Mouse (Mus musculus): ENCODE measurements at regions not wholly inside any gene's neighbourhood (a gene's known extent, or its start where the extent isn't known, plus 50 kb on each side); places are given as distances from the start of the nearest gene placed in this dataset.

DNA sequence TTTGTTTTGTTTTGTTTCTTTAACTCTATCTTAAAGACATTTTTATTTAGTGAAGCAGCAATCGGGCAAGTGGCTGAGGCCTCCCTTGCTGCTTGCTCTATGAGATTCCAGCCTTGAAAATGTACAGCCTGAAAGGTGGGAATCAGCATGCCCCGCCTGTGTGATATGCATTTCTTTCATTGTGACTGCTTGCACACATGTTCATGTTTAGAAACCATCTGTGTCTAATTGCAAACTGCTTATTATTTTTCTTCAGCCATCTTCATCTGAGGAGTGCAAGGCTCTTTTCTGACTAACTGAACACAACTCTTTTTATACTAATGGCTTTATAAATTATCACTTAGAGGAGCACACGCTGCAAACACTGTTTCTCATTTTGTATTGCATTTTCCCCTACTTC, 449.0 kb upstream of the Sptlc3 start:
- no peak overlapping the region for H3K27ac ChIP-seq
- intact Hi-C loops (cut with DNase I): no loop called here
- H3K4me3 ChIP-seq: no peak overlapping the region
- no peak for DNase-seq (ENCODE audit: extremely low spot score in 1 of 2, low spot score in 2 of 2)
- no peak for TF ChIP-seq CTCF (IDR thresholded peaks at IDR 0.05)

DNA sequence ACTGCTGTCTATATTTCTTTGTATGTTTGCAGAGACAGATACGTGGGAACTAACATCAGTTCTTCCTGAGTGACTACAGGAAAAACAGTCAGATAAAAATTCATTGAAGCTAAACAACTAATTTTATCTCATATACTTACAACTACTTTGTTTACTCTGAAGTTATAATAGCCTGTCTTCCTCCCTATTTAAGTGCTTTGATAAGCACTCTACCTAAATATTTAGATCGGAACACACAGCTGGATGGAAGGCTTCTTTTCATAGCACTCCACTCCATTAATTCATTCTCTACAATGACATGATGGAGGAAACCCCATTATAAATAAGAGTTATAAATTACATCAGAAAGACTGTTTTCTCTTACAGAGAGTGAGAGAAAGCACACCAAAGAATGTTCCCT, 438.5 kb upstream of the Sptlc3 start:
- H3K4me3 ChIP-seq: no peak overlapping the region
- intact Hi-C loops (cut with DNase I): no loop called here
- TF ChIP-seq CTCF (IDR thresholded peaks at IDR 0.05): no peak
- no peak overlapping the region for H3K27ac ChIP-seq
- DNase-seq (ENCODE audit: extremely low spot score in 1 of 2, low spot score in 2 of 2): no peak

DNA sequence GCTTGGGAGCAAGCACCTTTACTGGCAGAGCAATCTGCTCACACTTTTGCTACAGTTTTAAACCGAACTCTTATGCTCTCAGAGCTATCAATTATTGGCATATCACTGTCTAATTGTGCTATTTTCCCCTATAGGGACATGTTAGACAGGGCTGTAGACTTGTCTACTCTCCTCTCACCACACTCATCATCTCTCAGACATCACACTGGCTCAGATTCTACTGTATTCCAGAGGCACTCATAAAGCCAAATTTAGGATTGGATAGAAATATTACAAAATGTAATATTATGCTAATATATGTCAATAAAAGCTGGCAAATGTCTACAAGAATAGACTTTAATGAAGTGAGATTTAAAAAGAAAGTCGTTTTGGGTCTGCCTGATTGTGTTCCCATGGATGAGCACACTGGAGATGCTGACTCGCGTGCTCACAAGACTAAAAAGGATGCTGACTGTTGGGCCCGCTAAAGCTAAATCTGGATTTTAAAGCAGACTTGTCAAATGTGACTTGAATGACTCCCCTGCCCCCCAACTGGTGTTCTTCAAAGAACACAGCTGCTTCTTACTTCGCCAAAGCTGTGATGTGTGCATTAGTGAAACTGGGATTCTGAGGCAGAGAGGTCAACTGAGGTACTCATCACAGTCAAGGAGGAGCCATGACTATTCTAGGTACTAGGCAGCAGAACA, 424.3 kb upstream of the Sptlc3 start:
- Histone ChIP-seq H3K4me3 (no peak overlapping the region), H3K27ac (no peak overlapping the region)
- TF ChIP-seq CTCF (IDR thresholded peaks at IDR 0.05): no peak
- intact Hi-C loops (cut with DNase I): no loop called here
- no peak for DNase-seq (ENCODE audit: extremely low spot score in 1 of 2, low spot score in 2 of 2)

DNA sequence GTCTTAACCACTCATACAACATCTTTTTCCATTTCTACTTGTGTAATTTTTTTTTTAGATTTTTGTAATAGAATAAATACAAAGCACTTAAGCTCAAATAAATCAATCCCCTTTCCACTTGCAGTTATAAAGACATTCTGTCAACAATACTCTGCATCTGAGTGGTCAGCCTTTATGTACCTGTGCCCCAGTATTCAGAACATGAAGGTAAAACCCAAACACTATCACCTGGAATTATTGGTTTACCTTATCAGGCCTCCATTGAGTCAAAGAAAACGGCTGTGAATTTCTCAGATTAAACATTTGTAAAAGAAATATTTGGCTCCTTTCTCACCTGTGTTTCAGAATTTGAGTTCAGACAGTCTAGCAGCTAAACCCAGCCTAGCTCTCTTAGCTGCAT, 422.0 kb upstream of the Sptlc3 start:
- intact Hi-C loops (cut with DNase I): no loop called here
- no peak for TF ChIP-seq CTCF (IDR thresholded peaks at IDR 0.05)
- Histone ChIP-seq H3K4me3 (no peak overlapping the region), H3K27ac (no peak overlapping the region)
- DNase-seq (ENCODE audit: extremely low spot score in 1 of 2, low spot score in 2 of 2): no peak

DNA sequence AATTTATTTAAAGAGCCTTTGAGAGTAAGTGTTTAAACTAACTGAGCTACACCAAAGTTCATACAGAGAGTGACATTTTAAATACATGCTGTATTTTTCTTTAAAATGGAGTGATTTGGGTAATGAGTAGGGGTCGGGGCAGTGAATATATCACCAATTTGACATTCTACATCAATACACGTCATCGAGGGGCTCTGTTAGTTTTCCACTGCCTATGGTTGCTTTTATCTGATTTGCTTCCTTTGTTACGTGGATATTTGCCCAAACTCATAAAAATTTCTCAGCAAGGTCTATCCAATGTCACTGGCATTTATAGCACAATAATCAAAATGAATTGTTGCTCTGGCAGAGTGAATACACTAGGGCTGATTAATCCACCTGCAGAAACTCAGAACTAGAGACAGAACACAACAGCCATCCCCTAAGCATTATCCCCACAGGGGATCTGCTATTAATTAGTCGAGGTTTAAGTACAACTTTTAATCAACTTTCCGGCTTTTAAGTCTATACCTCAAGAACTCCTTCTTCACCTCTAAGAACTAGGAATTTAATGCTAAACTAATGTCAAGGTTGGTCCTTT, 400.1 kb upstream of the Sptlc3 start:
- Histone ChIP-seq H3K27ac (no peak overlapping the region), H3K4me3 (no peak overlapping the region)
- no peak for DNase-seq (ENCODE audit: extremely low spot score in 1 of 2, low spot score in 2 of 2)
- no peak for TF ChIP-seq CTCF (IDR thresholded peaks at IDR 0.05)
- intact Hi-C loops (cut with DNase I): no loop called here

DNA sequence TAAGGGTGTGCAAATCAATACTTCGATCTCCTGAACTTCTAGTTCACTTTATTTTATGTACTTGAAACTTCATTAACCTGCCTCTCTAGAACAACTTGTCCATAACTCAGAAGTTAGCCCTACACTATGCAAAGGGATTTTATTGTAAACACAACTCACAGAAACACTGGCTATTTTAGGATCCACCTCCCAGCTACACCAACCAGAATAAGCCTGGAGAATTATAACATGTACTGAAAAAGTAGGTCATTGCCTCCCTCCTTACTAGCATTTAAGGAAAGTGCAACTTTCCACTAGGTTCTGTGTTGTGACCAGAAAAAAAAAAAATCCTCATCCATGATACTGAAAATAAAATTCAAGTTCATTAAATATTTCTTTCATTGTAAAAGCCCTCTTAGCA, 382.0 kb upstream of the Sptlc3 start:
- TF ChIP-seq CTCF (IDR thresholded peaks at IDR 0.05): no peak
- peak overlapping the region; percentile 33; the same call in 1 of the 2 replicates for H3K27ac ChIP-seq
- DNase-seq (ENCODE audit: extremely low spot score in 1 of 2, low spot score in 2 of 2): no peak
- intact Hi-C loops (cut with DNase I): loop anchor here (10.0 kb wide), 1 partner anchor 407 kb away; no protein-coding TSS in a partner anchor
- no peak overlapping the region for H3K4me3 ChIP-seq

DNA sequence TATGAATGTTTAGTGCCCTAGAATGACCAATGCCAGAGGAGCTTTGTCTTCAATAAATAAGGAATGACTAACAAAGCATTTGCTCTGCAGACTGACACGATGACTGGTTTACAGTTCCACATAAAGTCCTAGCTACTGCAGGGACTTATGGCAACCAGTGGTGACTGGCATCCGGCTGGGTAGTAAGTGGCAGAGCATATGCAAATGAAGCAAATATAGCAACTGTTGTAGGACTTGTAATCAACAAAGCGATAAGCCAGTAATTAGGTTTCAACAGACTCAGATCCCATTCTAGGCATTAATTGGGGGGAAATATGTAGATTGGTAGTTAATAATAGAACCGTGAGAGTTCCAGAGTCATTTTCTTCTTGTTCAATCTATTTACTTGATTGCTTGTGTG, 379.2 kb upstream of the Sptlc3 start:
- TF ChIP-seq CTCF (IDR thresholded peaks at IDR 0.05): no peak
- Histone ChIP-seq H3K4me3 (no peak overlapping the region), H3K27ac (no peak overlapping the region)
- DNase-seq (ENCODE audit: extremely low spot score in 1 of 2, low spot score in 2 of 2): no peak
- intact Hi-C loops (cut with DNase I): loop anchor here (10.0 kb wide), 1 partner anchor 410 kb away; no protein-coding TSS in a partner anchor

DNA sequence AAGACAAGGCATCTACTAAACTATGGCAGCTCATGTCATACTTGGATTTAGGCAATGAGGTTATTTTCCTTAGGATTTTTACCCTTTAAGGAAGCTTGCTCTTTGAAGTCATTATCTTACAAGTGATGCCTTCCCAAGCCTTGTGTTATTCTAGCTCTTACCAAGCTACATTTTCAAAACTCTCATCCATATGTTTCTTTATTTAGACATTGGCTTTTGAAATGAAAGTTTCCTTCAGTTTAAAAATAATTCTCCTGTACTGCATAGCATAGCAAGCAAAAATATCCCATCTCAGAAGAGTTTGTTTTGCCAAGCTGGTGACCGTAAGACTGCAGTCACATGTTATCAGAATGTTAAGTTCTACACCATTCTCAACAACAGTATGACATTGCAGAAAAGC, 372.8 kb upstream of the Sptlc3 start:
- intact Hi-C loops (cut with DNase I): no loop called here
- H3K27ac ChIP-seq: no peak overlapping the region
- no peak overlapping the region for H3K4me3 ChIP-seq
- TF ChIP-seq CTCF (IDR thresholded peaks at IDR 0.05): no peak
- DNase-seq (ENCODE audit: extremely low spot score in 1 of 2, low spot score in 2 of 2): no peak

DNA sequence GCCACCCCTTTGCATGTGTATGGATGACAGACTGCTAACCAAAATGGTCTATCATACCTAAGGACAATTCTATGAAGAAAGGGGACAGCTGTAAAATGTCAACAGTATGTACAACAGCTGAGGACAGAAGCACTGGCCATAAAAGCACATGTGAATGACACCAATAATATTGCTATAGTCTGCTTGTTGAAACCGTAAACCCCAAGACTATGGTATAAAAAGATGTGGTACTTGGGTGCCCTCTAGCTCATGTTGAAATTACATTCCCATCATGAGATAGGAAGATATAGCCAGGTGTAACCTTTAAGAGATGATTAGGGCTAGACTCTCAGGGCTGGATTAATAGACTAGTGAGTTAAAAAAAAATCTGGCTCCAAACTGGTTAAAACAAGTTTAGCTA, 361.6 kb upstream of the Sptlc3 start:
- peak; percentile 58 for TF ChIP-seq CTCF (IDR thresholded peaks at IDR 0.05)
- no peak for DNase-seq (ENCODE audit: extremely low spot score in 1 of 2, low spot score in 2 of 2)
- no peak overlapping the region for H3K27ac ChIP-seq
- H3K4me3 ChIP-seq: no peak overlapping the region
- intact Hi-C loops (cut with DNase I): loop anchor here (1.0 to 10.0 kb wide), 4 partner anchors 657 to 1155 kb away; no protein-coding TSS in a partner anchor

DNA sequence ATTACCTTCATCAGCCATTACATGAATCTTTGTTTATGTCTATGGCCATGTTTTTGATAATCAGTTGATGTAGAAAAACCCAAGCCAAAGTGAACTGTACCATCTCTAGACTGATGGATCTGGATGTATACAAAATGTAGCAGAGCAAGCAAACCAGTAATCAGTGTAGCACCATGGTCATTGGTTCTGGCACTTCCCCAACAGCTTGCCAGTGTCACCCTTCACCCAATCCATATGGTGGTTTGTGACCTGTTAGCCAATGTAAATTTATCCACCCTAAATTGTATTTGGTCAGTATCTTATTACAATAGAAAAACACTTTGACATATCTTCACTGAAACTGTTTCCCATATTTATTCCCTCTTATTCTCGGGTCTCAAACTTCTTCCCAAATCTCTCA, 346.7 kb upstream of the Sptlc3 start:
- DNase-seq (ENCODE audit: extremely low spot score in 1 of 2, low spot score in 2 of 2): no peak
- Histone ChIP-seq H3K4me3 (no peak overlapping the region), H3K27ac (no peak overlapping the region)
- intact Hi-C loops (cut with DNase I): no loop called here
- no peak for TF ChIP-seq CTCF (IDR thresholded peaks at IDR 0.05)

DNA sequence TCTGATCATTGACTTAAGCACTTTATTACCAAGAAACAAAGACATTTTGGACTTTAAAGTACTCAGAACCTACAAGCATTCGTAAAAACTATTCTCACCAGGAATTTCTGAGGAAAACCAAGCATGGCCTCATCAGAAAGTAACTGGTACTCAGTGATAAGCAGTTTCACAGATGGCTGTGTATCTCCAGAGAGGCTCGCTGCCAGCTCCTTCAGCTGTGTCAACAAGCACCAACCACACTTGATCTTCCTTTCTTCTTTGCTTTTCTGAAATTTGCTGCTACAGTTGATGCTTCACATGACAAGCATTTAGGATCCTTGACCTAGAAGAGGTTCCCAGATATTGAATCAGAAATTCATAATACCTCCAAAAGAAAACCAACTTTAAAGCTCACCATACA, 314.1 kb upstream of the Sptlc3 start:
- TF ChIP-seq CTCF (IDR thresholded peaks at IDR 0.05): no peak
- H3K27ac ChIP-seq: no peak overlapping the region
- DNase-seq (ENCODE audit: extremely low spot score in 1 of 2, low spot score in 2 of 2): no peak
- intact Hi-C loops (cut with DNase I): no loop called here
- no peak overlapping the region for H3K4me3 ChIP-seq

DNA sequence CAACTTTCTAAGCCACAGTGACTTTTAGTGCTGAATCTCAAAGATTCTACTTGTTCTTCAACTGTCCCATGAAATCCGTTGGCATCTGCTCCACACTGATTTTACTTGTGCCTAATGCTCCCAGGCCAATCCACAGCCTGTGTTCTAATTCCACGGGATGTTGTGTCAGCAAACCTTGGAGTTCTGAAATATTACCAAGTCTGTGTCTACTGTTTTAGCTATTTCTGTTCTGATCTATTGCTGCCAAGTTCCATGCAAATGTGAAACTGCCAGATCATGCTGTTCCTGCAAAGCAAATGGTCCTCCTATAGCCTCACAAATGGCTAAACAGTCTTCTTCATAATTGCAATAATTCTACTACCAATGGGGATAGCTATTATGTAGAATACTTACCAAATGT, 295.4 kb upstream of the Sptlc3 start:
- no peak overlapping the region; the same call in 1 of the 2 replicates for H3K27ac ChIP-seq
- no peak overlapping the region for H3K4me3 ChIP-seq
- intact Hi-C loops (cut with DNase I): no loop called here
- DNase-seq (ENCODE audit: extremely low spot score in 1 of 2, low spot score in 2 of 2): no peak
- no peak for TF ChIP-seq CTCF (IDR thresholded peaks at IDR 0.05)

DNA sequence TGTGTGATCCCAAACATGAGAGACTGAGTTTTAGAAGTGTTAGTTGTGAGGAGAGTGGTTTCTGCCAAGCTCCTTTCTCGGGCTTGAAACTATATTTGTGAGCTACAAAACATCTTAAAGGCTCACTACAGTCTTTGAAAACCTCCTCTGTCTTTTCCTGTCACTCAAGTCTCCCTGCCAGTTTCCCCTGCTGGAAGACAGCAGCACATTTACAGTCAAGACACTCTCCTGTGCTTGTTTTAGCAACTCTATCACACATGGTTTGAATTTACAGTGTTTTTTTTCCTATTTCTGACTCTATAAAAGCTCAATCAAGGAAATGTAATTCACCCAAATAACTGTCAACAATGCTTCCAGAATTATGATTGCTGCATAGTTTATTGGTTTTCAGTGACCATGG, 286.1 kb upstream of the Sptlc3 start:
- intact Hi-C loops (cut with DNase I): no loop called here
- no peak for TF ChIP-seq CTCF (IDR thresholded peaks at IDR 0.05)
- H3K27ac ChIP-seq: no peak overlapping the region
- H3K4me3 ChIP-seq: no peak overlapping the region
- DNase-seq (ENCODE audit: extremely low spot score in 1 of 2, low spot score in 2 of 2): no peak

All from left cerebral cortex, adult 2 months (tissue).